Mouse (Mus musculus) heart, adult 9 months (tissue): ENCODE data around the gene Hpcal1.
"Not testable (repeated sequence)": the region's sequence is repeated elsewhere in the genome, so short reads cannot be mapped to it uniquely, and the experiment has no call there.

Experiments
- DNase-seq, 2 experiments: peaks; one replicate each; pipeline ENCODE4 v3.0.0; 2022; ENCODE audit warnings: low spot score in 2 of 2

Hpcal1 gene

DNA sequence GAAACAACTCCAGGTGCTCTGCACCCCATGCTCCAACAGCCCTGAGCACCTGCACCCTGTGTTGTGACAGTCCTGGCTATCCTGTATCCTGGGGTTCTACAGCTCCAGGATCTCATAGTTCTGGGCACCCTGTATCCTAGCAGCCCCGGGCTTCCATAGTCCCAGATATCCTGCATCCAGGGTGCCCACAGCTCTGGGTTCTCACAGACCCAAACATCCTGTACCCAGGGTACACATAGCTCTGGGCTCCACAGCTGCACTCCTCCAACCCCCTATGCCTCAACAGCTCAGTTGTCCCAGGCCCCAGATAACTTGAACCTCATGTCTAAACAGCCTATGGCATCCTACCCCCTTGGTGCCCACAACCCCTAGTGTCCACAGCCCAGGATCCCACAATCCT, 49.6 kb downstream of the Hpcal1 start:
- no peak for DNase-seq

DNA sequence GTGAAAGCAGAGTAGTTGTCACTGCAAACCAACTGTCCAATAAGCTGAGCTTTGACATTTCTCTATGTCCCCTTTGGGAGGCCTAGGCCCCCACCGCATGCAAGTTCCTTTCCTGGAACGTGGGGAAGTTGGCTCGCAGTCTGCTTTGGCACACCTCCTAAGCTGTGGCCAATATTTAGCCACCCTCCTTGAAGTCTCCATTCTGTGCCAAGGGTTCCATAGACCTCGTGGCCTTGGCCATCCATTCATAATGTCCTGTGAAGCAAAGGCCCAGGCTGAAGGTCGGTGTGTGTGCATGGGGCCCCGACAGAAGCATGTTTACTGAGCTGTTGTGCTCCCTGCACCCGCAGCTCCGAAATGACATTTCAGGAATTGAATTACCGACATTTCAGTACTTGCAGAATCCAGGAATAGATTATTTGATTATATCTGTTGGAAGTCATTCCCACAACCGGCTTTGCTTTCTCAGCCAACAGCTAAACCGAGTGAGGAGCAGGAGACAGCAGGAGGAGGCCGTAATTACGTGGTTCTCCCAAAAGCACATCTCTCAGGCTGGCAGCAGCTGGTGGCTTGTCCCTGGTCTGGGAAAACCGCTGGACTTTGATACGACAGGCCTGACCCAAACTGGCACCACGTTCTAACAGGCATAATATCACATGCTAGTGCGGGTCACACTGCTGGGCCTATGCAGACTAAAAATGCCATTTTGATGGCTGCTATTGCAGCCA, 51.1 kb downstream of the Hpcal1 start:
- DNase-seq, result peak; percentile 57 to 60

DNA sequence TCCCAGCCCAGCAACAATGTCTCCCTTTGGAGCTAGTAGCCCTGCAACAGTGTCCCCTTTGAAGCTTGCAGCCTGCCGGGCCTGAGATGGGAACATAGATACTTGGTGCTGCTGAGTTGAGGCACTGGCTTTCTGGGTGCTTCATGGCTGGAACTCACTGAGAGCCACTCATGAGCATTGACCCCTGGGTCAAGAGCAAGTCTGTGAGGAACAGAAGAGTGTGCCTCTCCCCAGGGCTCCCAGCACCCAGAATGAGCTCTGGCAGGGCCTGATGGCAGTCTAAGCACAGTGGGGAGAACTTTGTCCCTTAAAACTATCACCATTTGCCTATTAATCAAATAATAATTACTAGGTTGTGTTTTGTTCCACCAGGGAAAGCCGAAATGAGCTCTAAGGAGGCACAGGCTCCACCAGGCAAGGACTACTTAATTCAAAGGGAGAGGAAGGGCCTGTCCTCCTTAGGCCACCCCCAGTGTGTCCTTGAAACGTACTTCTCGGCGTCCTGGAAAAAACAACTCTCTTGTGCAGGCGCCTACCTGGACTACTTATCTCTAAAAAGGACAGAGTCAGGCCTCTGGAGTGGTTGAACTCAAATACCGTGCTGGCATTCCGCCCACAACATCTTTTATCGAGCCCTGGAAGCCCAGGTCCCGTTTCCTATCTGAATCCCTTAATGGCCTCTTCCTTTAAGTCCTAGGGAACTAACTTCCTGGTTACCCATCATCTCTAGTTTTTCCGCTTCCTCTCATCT, 52.1 kb downstream of the Hpcal1 start:
- no peak for DNase-seq

DNA sequence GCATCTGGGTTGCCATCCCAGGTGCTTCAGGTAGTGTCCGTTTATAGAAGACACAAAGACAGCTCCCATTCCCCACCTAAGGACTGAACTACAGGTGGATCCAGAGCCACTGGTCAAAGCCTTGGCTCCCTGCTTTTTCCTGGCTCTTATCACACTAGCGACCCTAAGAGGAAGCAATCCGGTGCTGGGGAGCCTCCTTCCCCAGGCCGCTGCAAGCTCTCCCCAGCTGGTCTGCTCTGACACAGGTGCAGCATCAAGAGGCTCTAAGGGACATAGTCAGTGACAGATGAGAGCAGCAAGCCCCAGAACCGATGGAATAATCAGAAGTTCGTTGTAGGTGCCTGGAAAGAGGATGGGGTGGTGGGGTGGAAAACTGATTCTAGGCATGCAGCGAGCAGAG, 54.8 kb downstream of the Hpcal1 start:
- no peak for DNase-seq

DNA sequence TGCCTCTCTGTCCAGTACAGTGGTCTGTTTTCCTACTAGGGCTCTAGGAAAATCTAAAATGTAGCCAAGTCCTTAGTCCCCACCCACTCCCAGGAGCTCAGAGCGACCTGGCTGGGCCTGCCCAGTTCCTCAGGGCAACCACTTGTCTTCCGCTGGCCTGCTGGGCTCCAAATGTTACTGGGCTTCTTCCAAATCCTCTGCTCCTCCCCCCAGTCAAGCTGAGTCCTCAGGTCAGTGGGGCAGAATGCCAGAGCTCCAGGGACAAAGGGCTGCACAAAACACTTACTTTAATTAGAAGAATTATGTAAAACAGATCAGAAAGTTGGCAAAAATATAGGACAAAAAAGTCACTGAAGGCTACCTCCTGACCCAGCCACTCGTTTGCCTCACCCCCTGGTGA, 56.1 kb downstream of the Hpcal1 start:
- DNase-seq, result peak; percentile 90 to 92

DNA sequence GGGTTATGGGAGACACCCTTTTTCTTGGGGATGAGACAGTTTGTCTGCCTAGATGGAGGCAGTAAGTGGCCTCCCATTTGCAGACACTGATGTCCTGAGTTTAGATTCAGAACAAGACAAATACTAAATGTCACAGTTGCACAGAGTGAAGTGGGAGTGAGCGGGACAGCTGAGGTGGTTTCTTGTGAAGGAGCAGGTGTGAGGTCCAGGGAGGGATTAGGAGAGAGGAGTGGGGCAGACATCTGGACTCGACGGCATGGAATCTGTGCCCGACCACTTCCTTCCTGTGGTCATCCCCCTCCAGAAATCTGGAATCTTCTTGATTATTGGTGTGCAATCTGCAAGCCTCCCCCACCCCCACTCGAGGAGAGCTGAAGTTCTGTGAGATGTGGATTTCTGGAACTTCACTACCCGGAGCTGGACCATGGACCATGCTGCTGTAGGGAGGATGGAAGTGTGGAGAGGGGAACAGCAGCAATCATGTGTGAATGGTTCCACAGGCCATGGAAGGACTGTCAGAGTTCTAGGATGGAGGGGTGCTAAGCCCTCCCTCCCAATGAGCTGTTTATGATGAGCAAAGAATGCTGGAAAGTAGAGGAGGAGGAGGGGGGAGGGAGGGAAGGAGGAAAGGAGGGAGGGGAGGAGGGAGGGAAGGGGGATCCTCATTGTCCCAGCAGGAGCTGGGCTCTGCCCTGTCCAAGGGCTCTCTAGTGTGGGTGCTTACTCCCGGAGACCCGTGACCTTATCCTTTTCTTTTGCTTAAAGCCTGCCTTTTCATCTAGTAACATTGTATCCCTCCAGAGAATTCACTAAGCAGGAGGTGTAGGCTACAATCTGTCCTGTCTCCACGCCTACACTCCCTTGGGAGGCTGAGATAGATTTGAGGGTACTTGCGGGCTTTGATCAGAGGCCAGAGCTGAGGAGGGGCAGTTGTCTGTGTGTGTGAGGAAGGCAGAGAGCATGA, 56.8 kb downstream of the Hpcal1 start:
- no peak for DNase-seq

DNA sequence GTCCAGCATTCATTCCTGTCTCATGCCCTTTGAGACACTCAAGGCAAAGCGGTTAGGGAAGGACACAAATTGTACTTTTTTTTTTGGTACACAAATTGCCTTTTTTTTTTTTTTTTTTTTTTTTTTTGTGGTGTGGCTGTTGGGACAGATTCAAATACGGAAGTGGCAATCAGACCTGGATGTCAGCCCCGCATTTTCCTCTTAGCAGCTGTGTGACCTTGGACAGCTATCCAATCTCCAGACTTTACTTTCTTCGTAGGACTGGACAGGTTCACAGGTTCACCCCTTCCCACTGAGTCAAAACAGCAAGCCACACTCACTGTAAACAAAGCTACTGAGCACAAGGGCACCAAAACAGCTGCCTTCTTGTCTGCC, 57.5 kb downstream of the Hpcal1 start:
- no peak for DNase-seq

DNA sequence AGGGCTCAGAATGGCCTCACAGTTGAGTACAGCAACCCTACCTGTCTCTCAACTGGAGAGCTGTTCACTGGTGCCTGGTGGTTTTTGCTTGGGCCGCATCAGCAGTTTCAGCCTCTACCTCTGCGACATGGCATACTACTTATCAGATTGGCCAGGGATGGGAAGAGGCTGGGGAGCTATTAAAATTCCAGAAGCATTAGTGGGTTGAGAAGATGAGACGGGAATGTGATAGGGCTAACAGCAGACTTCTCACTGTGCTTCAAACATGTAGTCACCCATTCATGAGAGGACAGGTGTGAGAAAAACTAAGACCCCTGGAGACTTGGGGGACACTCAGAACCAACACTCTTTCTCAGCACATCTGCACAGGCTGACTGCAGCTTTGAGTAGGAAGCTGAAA, 59.1 kb downstream of the Hpcal1 start:
- DNase-seq, result no peak

DNA sequence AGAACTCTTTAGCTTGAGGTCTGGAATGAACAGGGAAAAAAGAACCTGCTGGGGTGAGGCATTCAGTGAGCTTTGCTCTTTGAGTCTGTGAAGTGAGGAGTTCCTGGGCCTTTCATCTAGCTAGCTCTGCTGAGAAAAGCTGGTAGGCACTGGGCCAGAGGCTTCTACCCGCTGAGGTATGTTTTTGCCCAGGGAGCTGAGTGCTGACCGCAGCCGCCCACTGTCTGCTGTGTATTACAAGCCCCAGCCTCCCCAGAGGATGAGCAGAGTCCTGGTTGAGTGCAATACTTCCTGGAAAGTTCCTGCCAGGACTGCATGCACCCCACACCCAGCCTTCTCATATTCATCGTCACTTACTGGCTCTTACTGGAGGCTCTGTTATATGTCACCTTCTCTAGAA, 59.8 kb downstream of the Hpcal1 start:
- DNase-seq, result peak; percentile 29 to 51

DNA sequence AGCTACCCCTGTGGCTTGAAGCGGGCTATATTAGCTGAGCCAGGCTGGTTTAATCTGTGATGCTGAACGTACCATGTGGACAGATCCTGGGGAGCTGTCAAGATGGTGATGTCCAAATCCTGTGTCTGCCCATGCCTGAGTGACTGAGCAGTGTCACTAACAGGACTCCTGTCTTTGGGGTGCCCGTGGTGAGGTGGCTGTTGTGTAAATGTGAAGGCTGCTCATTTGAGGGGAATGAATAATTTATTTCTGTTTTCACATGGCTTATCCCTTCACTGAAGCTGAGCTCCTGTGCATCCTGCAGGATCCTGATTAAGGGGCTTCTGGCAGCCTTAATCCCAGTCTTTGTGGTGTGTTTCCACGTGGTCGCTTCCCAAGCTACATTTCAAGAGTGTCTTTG, 62.2 kb downstream of the Hpcal1 start:
- DNase-seq, result no peak

DNA sequence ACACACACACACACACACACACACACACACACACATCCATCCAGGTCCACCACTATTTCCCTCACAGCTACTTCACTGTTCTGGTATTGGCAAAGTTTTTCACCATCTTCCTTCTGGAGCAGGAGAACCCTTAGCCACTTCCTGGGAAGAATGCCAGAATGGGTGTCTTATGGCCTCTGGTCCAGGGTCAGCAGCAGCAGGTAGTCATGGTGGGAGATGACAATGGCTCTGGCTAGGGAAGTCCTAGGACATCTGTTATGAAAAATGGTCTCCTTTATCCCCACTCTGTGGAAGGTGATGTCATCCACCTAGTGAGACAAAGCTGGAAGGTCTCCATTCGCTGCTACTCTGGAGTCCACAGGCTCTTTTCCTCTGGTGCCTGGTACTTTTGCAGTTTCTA, 64.1 kb downstream of the Hpcal1 start:
- DNase-seq, result no peak

DNA sequence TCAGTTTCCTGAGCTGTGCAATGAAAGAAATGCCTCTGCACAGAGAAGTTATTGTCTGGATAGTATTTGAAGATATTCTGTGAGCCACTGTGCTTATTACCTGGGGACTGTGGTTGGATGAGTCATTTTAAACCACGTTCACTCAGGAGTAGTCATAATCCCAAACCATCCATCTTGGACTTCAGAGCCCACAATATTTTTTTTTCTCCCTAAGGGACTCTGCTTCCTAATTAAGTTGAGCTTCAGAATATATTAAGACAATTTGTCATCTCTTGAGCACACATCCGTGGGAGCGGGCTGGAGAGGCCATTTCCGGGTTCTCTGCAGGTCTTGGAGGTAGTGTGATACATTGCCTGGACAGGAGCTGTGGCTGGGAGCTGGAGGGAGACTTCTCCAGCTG, 66.2 kb downstream of the Hpcal1 start:
- no peak for DNase-seq

DNA sequence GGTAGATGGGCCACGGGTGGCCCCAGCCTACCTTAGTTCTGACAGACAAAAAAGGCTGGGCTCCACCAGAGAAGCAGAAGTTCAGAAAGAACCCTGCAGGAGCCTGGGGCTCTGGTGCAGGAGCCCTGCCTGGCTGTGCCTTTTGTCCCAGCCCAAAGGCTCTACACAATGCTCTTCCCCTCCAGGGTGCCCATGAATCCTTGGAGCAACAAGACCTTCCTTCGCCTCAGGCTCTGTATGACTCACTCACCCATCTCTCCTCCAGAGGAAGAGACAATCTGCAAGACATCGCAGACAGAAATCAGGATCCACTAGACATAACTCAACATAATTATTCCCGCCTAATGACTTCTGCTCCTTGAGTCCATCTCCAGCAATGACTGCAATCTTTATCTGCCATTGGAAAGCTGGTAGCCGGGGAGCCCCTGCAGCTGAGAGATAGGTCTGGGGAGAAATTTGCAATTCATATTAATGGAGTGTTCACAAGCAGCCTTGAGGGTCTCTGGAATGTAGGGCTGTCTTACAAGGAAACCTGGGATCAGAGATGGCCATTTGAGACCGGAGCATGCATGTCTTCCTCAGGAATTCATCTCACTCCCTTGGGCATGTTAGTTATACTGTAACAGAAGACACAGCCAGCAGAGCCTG, 71.8 kb downstream of the Hpcal1 start:
- DNase-seq, result no peak

DNA sequence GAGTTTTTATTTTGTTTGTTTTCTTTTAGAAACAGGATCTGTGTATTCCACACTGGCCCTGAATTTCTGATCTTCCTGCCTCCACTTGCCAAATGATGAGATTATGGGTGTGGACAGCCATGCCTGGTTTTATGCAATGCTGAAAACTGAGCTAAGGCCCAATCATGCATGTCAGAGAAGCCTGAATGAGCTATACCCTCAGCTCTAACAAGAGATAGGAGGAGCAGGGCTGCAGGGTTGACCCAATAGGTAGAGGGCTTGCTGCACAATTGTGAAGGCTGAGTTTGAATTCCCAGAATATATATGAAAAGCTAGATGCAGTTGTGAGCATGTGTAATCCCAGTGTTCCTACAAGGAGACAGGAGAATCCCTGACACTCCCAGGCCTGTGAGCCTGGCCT, 72.4 kb downstream of the Hpcal1 start:
- no peak for DNase-seq

DNA sequence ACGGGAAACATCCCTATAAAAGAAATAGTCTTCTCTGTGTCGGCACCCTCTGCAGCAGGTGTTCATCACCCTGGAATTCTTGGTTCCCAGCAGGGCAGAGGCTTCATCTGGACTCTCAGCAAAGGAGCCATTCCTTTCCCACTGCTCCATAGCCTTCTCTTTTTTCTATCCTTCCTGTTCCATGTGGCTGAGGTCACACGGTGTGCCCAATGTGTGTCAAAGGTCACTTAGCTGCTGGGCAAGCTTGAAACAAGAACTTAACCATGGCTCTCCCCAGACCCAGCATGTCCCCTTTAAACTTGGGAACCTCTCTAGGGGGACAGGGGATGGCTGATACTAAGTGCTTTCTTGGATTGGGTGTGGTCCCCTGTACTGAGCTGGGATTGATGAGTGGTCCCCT, 73.3 kb downstream of the Hpcal1 start:
- DNase-seq, result no peak

DNA sequence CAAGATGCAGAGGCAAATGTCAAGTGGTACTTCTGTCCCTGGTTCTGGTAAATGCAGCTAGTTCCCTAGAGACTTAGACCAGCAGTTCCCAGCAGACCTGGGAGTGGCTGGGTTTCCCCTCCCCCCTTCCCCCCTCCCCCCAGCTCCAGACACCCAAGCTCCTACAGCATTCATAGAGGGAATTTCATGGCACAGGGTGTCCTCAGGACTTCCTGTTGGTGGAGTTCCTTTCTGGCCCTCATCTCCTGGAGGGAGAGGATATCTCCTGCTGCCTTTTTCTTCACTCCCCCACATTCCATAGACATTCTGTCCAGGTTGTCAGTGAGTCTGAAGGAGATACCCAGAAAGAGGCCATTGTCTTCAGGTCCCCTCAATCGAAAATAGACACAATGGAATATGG, 76.9 kb downstream of the Hpcal1 start:
- DNase-seq, result peak in 1 of 2 experiments; percentile 37

DNA sequence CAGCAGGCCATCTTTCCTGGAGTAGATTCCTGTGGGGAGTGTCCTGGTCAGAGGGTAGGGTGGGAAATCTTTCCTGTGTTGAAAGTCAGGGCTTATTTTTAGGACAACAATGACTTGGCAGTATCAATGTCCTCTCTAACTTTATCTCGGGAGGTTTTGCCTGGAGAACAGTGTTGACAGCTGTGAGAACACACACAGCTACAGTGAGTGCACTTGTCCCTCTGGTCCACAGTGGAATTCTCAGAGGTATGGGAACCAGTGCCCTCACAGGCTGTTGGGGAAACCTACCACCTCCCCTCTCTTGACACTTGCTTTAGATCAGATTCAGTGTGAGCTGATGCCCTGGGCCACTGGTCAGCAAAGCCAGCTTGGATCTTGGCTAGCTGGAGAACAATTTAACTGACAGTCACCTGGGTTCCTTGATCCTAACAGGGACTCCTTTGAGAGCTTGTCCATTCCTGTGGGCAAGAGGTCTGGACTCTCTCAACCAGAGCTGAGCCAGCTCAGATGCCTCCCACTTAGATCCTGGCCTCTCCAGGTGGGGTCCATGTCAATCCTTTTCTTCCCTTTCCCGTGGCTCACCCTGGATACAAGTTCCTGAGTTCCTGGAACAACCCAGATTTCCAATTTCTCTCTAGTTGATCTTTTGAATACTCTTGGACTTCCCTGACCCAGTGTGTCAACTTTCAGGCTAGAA, 79.0 kb downstream of the Hpcal1 start:
- peak; percentile 78 to 86 for DNase-seq

DNA sequence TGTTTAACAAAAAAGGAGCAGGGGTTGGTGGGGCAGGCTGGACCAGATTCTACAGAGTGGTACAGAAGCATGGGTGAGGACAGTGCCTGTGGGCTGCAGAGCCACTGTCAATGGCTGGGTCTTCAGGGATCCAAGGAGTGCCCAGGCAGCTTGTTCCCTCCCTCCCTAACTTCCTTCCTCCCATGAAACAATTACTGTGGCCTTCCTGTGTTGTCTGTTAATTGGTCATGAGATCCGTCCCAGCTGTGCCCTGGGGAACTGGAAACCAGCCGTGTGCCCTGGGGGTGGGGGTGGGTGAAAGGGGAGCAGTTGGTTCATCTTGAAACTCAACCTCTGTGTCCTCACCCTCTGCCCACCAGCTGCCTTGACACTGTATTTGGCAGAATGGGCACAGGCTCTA, 79.9 kb downstream of the Hpcal1 start:
- peak; percentile 30 to 61 for DNase-seq

DNA sequence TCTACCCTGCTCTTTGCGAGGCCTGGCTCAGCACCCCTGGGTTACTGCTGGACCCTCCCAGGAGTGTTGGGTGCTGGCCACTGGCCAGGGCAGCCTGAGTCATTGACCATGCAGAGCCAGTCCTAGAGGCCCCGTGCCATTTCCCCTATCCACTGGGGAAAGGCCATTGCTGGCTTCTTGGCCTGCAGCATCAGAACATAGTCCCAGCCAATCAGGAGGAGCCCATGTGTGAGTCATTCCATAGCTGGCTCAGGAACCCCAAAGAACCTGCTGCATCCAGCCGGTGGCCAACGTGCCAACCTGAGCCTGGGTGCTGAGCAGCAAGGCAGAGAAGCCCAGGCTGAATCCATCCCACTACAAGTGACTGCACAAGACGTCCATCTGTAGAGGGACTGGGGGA, 83.1 kb downstream of the Hpcal1 start:
- peak; percentile 65 to 68 for DNase-seq

DNA sequence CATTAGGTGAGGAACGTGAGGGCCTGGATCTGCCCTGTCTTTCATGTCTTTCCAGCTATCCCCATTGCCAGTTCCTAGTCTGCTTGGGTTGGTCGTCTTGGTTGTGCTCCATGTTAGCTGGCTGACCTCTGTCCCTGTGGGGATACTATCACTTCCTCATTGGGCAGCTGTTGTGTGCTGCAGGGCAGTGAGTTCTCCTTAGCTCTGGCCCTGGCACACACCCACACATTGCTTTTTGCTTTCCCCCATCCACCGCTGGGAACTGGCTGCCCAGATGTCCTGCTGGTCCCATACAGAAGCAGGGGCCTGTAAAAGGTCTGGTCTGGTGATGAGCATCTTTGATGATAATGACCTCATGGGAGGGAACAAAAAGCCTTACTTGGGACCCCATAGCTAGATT, 84.2 kb downstream of the Hpcal1 start:
- not testable (repeated sequence) for DNase-seq

DNA sequence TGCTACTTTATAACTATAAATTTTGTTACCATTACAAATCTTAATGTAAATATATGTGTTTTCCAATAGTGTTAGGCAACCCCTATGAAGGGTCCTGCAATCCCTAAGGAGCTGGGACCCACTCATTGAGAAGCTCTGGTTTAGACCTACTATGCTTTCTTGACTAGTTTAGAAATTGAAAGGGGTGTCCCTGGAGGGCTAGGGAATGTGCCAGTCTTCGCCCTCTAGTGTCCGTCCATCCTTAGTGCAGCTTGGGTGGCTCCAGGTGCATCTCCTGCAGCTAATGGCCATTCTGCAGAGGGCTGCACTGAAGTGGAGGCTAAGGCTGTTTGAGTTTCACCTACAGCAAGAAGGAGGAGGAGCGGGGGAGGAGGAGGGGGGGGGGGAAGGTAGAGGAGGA, 87.7 kb downstream of the Hpcal1 start:
- DNase-seq, result no peak
